Mouse (Mus musculus) layer of hippocampus, adult 9-11 months (tissue): ENCODE measurements around the gene Tex45.

Experiments
- DNase-seq: peaks from one replicate; pipeline ENCODE4 v3.0.0; 2022

Tex45 gene

GRCm38 (mm10) chr8:3492901-3493844 lies 22.5 kb downstream of the Tex45 start, which contains the start of gene Zfp358:
Zfp358 (plus strand) TSS chr8:3493138.
- DNase-seq, result peak; percentile 68

- no peak for DNase-seq
Measured at GRCm38 (mm10) chr8:3493845-3494208, 23.2 kb downstream of the Tex45 start.

GRCm38 (mm10) chr8:3495578-3496427 lies 25.1 kb downstream of the Tex45 start:
- no peak for DNase-seq

GRCm38 (mm10) chr8:3496428-3496748 lies 25.7 kb downstream of the Tex45 start:
- no peak for DNase-seq

- no peak for DNase-seq
Measured at GRCm38 (mm10) chr8:3498583-3498982, 27.9 kb downstream of the Tex45 start.

- no peak for DNase-seq
Measured at GRCm38 (mm10) chr8:3499751-3500150, 29.1 kb downstream of the Tex45 start.

GRCm38 (mm10) chr8:3500235-3501090 lies 29.8 kb downstream of the Tex45 start, which contains the start of gene Mcoln1:
Mcoln1 (plus strand) TSS chr8:3500457.
- peak; percentile 98 for DNase-seq

- DNase-seq, result peak; percentile 67
Measured at GRCm38 (mm10) chr8:3502217-3502616, 31.6 kb downstream of the Tex45 start.

- DNase-seq, result no peak
Measured at GRCm38 (mm10) chr8:3507979-3508754, 37.5 kb downstream of the Tex45 start.

- no peak for DNase-seq
Measured at GRCm38 (mm10) chr8:3514681-3515247, 44.1 kb downstream of the Tex45 start.

GRCm38 (mm10) chr8:3515260-3515671 lies 44.6 kb downstream of the Tex45 start, which contains the start of gene Pnpla6:
Pnpla6 (plus strand) TSS chr8:3515384.
- DNase-seq, result peak; percentile 87

- DNase-seq, result peak; percentile 59
Measured at GRCm38 (mm10) chr8:3515771-3516417, 45.2 kb downstream of the Tex45 start.

- DNase-seq, result peak; percentile 97
Measured at GRCm38 (mm10) chr8:3516450-3517116, 45.9 kb downstream of the Tex45 start.

- no peak for DNase-seq
Measured at GRCm38 (mm10) chr8:3517117-3517495, 46.4 kb downstream of the Tex45 start.

GRCm38 (mm10) chr8:3522007-3522697 lies 51.5 kb downstream of the Tex45 start:
- DNase-seq, result no peak

- DNase-seq, result no peak
Measured at GRCm38 (mm10) chr8:3530816-3531215, 60.2 kb downstream of the Tex45 start.

- DNase-seq, result no peak
Measured at GRCm38 (mm10) chr8:3531936-3532335, 61.3 kb downstream of the Tex45 start.

- no peak for DNase-seq
Measured at GRCm38 (mm10) chr8:3536053-3536841, 65.6 kb downstream of the Tex45 start.
